Comparison of ENCODE assay signal across 8 mouse cellular contexts in genomic region chr4:57956029-57956960, GRCm38 (mm10). TPM values are rescaled to one million over a fixed set of nuclear protein-coding genes. Genes with fewer than 3 reads are reported as not detected.
DNase-seq lines count a peak whose midpoint lies in the region; ATAC-seq and TF ChIP-seq lines count a peak whose summit lies in the region.

TSS of gene Txn1 (minus strand) at chr4:57956411.

- H3K4me1 ChIP-seq in embryonic facial prominence, embryonic 13.5 days = peaks cover 32% of the 10 kb centered on the region
- H3K4me1 ChIP-seq in kidney, adult 2 months (ENCODE audit: control insufficient read depth, insufficient read depth, low read length) = peaks cover 23% of the 10 kb centered on the region
- H3K4me1 ChIP-seq in limb, embryonic 12.5 days (replicated peaks) = peaks cover 36% of the 10 kb centered on the region
- H3K4me1 ChIP-seq in midbrain, embryonic 15.5 days = peaks cover 29% of the 10 kb centered on the region
- H3K4me1 ChIP-seq in spleen, adult 2 months (ENCODE audit: control insufficient read depth, insufficient read depth, insufficient read length) = peaks cover 8% of the 10 kb centered on the region; the same call in 1 of the 2 replicates

- H3K4me2 ChIP-seq in embryonic facial prominence, embryonic 13.5 days = peak within 1 kb of the TSS; percentile 77
- H3K4me2 ChIP-seq in limb, embryonic 12.5 days = peak within 1 kb of the TSS; percentile 76
- H3K4me2 ChIP-seq in midbrain, embryonic 15.5 days = peak within 1 kb of the TSS; percentile 56

- peak; percentile 98 for TF ChIP-seq POLR2A in kidney, adult 2 months (IDR thresholded peaks at IDR 0.05; ENCODE audit: low read depth, low read length)
- peak; percentile 17; the same call in 1 of the 2 replicates for TF ChIP-seq POLR2A in spleen, adult 2 months (IDR thresholded peaks at IDR 0.05; ENCODE audit: low read depth, low read length)

- TF ChIP-seq CTCF in kidney, adult 2 months (conservative IDR thresholded peaks at IDR 0.05; ENCODE audit: insufficient read depth, insufficient read length, low read depth, low read length) = no peak
- no peak for TF ChIP-seq CTCF in spleen, adult 2 months (IDR thresholded peaks at IDR 0.05; ENCODE audit: extremely low read depth, insufficient read depth, insufficient read length, insufficient replicate concordance)

- DNase-seq in 3134 (ENCODE audit: extremely low read depth, insufficient read length, low spot score) = peak; percentile 100
- peak; percentile 99 for DNase-seq in adrenal gland, postnatal 36 days
- peak; percentile 99 for DNase-seq in heart, adult 18-20 months
- DNase-seq in kidney, adult 2 months = peak; percentile 99
- DNase-seq in spleen, adult 2 months (ENCODE audit: low read depth in 1 of 2, low spot score in 2 of 2) = peak; percentile 88 to 93

- peak; percentile 98 for ATAC-seq in embryonic facial prominence, embryonic 13.5 days (ENCODE audit: insufficient number of reproducible peaks, insufficient read depth, low FRiP score, low TSS enrichment, low read depth)
- peak; percentile 99 for ATAC-seq in limb, embryonic 12.5 days (ENCODE audit: insufficient number of reproducible peaks, insufficient read depth, low FRiP score, low TSS enrichment, low read depth)
- peak; percentile 97 for ATAC-seq in midbrain, embryonic 15.5 days (replicated peaks)

- peaks cover 10% of the 10 kb centered on the region for H3K36me3 ChIP-seq in embryonic facial prominence, embryonic 13.5 days
- H3K36me3 ChIP-seq in kidney, adult 2 months (ENCODE audit: control insufficient read depth, insufficient read depth, low read length) = peaks cover 1% of the 10 kb centered on the region; the same call in 1 of the 2 replicates
- H3K36me3 ChIP-seq in limb, embryonic 12.5 days = peaks cover 14% of the 10 kb centered on the region
- peaks cover 6% of the 10 kb centered on the region for H3K36me3 ChIP-seq in midbrain, embryonic 15.5 days (replicated peaks)
- H3K36me3 ChIP-seq in spleen, adult 2 months (ENCODE audit: control insufficient read depth, insufficient read depth, low read length) = peaks cover 4% of the 10 kb centered on the region

- peak within 1 kb of the TSS; percentile 93 for H3K27ac ChIP-seq in embryonic facial prominence, embryonic 13.5 days
- H3K27ac ChIP-seq in kidney, adult 2 months (ENCODE audit: insufficient read depth, low read depth, low read length) = peak within 1 kb of the TSS; percentile 100
- peak within 1 kb of the TSS; percentile 93 for H3K27ac ChIP-seq in limb, embryonic 12.5 days
- peak within 1 kb of the TSS; percentile 87 for H3K27ac ChIP-seq in midbrain, embryonic 15.5 days
- peak within 1 kb of the TSS; percentile 90 for H3K27ac ChIP-seq in spleen, adult 2 months (ENCODE audit: insufficient read depth, low read length)

- no peaks in the 10 kb centered on the region for H3K9me3 ChIP-seq in embryonic facial prominence, embryonic 13.5 days
- H3K9me3 ChIP-seq in limb, embryonic 12.5 days = peaks cover 6% of the 10 kb centered on the region
- no peaks in the 10 kb centered on the region for H3K9me3 ChIP-seq in midbrain, embryonic 15.5 days

- peaks cover 4% of the 10 kb centered on the region; the same call in 1 of the 2 replicates for H3K27me3 ChIP-seq in embryonic facial prominence, embryonic 13.5 days
- no peaks in the 10 kb centered on the region for H3K27me3 ChIP-seq in kidney, adult 2 months (replicated peaks; ENCODE audit: control insufficient read depth, insufficient read depth, low read length)
- no peaks in the 10 kb centered on the region for H3K27me3 ChIP-seq in limb, embryonic 12.5 days
- no peaks in the 10 kb centered on the region for H3K27me3 ChIP-seq in midbrain, embryonic 15.5 days (replicated peaks)
- no peaks in the 10 kb centered on the region for H3K27me3 ChIP-seq in spleen, adult 2 months (ENCODE audit: control insufficient read depth, insufficient read depth, low read length)

- H3K9ac ChIP-seq in embryonic facial prominence, embryonic 13.5 days = peak within 1 kb of the TSS; percentile 88
- H3K9ac ChIP-seq in limb, embryonic 12.5 days (replicated peaks) = peak within 1 kb of the TSS; percentile 87
- peak within 1 kb of the TSS; percentile 92 for H3K9ac ChIP-seq in midbrain, embryonic 15.5 days

- under 1% methylated on average over 71 of the region's 71 CpGs for WGBS in embryonic facial prominence, embryonic 13.5 days
- under 1% methylated on average over 71 of the region's 71 CpGs for whole genome bisulfite sequencing in kidney, adult 2 months
- under 1% methylated on average over 71 of the region's 71 CpGs for WGBS in limb, embryonic 12.5 days
- under 1% methylated on average over 71 of the region's 71 CpGs for WGBS in midbrain, embryonic 15.5 days
- under 1% methylated on average over 71 of the region's 71 CpGs for WGBS in spleen, adult 2 months

- H3K4me3 ChIP-seq in embryonic facial prominence, embryonic 13.5 days = peak within 1 kb of the TSS; percentile 83
- H3K4me3 ChIP-seq in kidney, adult 2 months (ENCODE audit: insufficient read depth, low read depth, low read length) = peak within 1 kb of the TSS; percentile 90
- peak within 1 kb of the TSS; percentile 77 for H3K4me3 ChIP-seq in limb, embryonic 12.5 days (replicated peaks)
- peak within 1 kb of the TSS; percentile 86 for H3K4me3 ChIP-seq in midbrain, embryonic 15.5 days
- H3K4me3 ChIP-seq in spleen, adult 2 months (ENCODE audit: extremely low read depth, insufficient read depth, insufficient read length) = peak within 1 kb of the TSS; percentile 82

RNA-seq across cellular contexts. Expression of gene Txn1, which starts in this region (rescaled TPM):
- total RNA-seq in adrenal gland, postnatal 36 days (2021) = 100 to 1,000 TPM; 327 to 337 TPM
- polyA plus RNA-seq in embryonic facial prominence, embryonic 13.5 days (2015; fragmentation: Nextera tagmentation; extraction: Ambion mirVana) = 403 and 406 TPM in 2 replicates
- total RNA-seq in heart, adult 18-20 months (2021) = 100 to 1,000 TPM; 115 to 116 TPM
- polyA plus RNA-seq in kidney, adult 2 months (2012; rRNA removed) = 296 and 377 TPM in 2 replicates
- 427 and 450 TPM in 2 replicates for polyA plus RNA-seq in limb, embryonic 12.5 days (2016; fragmentation: Nextera tagmentation; extraction: Ambion mirVana)
- 255 and 270 TPM in 2 replicates for polyA plus RNA-seq in midbrain, embryonic 15.5 days (2015; fragmentation: Nextera tagmentation; extraction: Ambion mirVana)
- polyA plus RNA-seq in spleen, adult 2 months (2012; rRNA removed) = 57.0 and 69.7 TPM in 2 replicates

Comparison
In these comparisons a context has a peak if more than half of its experiments do, and no peak if none do; other contexts are left out.
1. Peak in every context shown above with its lines: DNase-seq, ATAC-seq, H3K4me3 ChIP-seq and H3K27ac ChIP-seq.